Mouse (Mus musculus) small intestine, adult 2 months (tissue): ENCODE results near the gene Safb.

ENCODE experiments used
- CTCF ChIP-seq: fragments of 200-500 bp; IDR thresholded peaks from 2 replicates; pipeline ENCODE4 v1.5.1; 2012; ENCODE audit warnings: low read depth, mild to moderate bottlenecking, control low read depth, inconsistent platforms, low read length, moderate library complexity, mixed read lengths; ENCODE audit not compliant: insufficient replicate concordance, insufficient read length; ENCODE audit errors: extremely low read depth
- POLR2A ChIP-seq: fragments of 200-500 bp; IDR thresholded peaks from 2 replicates; pipeline ENCODE4 v1.6.1; 2012; ENCODE audit warnings: low read depth, mild to moderate bottlenecking, control low read depth, inconsistent platforms, low read length, moderate library complexity

GRCm38 (mm10) chr17:56545945-56546344, 38.7 kb upstream of the Safb start:
- no peak for TF ChIP-seq CTCF
- no peak for TF ChIP-seq POLR2A
